8 mouse cellular contexts compared by ENCODE assay signal in genomic region chr6:32710208-32710607, GRCm38 (mm10).
A peak's percentile ranks its signal among the peaks of the same experiment; 100 is the strongest.
DNase-seq lines count a peak whose midpoint lies in the region; ATAC-seq lines count a peak whose summit lies in the region.

No protein-coding gene starts in this region.

- H3K36me3 ChIP-seq in liver, embryonic 12.5 days = no peaks in the 10 kb centered on the region
- no peaks in the 10 kb centered on the region for H3K36me3 ChIP-seq in forebrain, embryonic 14.5 days (ENCODE audit: control insufficient read depth, insufficient read depth, low read length)
- no peaks in the 10 kb centered on the region for H3K36me3 ChIP-seq in kidney, embryonic 16.5 days (ENCODE audit: insufficient read depth, low read length)
- H3K36me3 ChIP-seq in neural tube, embryonic 12.5 days = no peaks in the 10 kb centered on the region

- H3K9ac ChIP-seq in liver, embryonic 12.5 days = no peak overlapping the region
- no peak overlapping the region for H3K9ac ChIP-seq in forebrain, embryonic 14.5 days (ENCODE audit: low read length)
- no peak overlapping the region for H3K9ac ChIP-seq in kidney, embryonic 16.5 days (replicated peaks; ENCODE audit: low read length)
- no peak overlapping the region for H3K9ac ChIP-seq in neural tube, embryonic 12.5 days

- H3K27me3 ChIP-seq in liver, embryonic 12.5 days (replicated peaks) = peaks cover 16% of the 10 kb centered on the region
- H3K27me3 ChIP-seq in forebrain, embryonic 14.5 days (replicated peaks; ENCODE audit: control insufficient read depth, insufficient read depth, low read length) = no peaks in the 10 kb centered on the region
- H3K27me3 ChIP-seq in kidney, embryonic 16.5 days (ENCODE audit: insufficient read depth, low read length) = no peaks in the 10 kb centered on the region
- H3K27me3 ChIP-seq in neural tube, embryonic 12.5 days (replicated peaks) = no peaks in the 10 kb centered on the region

- no peaks in the 10 kb centered on the region for H3K9me3 ChIP-seq in liver, embryonic 12.5 days (replicated peaks)
- no peaks in the 10 kb centered on the region for H3K9me3 ChIP-seq in forebrain, embryonic 14.5 days (replicated peaks; ENCODE audit: control insufficient read depth, low read length)
- no peaks in the 10 kb centered on the region for H3K9me3 ChIP-seq in kidney, embryonic 16.5 days (ENCODE audit: low read length)
- H3K9me3 ChIP-seq in neural tube, embryonic 12.5 days = no peaks in the 10 kb centered on the region

- no peaks in the 10 kb centered on the region for H3K4me1 ChIP-seq in liver, embryonic 12.5 days
- H3K4me1 ChIP-seq in forebrain, embryonic 14.5 days (ENCODE audit: control insufficient read depth, insufficient read depth, low read length) = 0 out of 2 replicates have a peak, but pooled peaks cover 7% of the 10 kb centered on the region
- H3K4me1 ChIP-seq in kidney, embryonic 16.5 days (ENCODE audit: insufficient read depth, low read length) = no peaks in the 10 kb centered on the region
- H3K4me1 ChIP-seq in neural tube, embryonic 12.5 days = 0 out of 2 replicates have a peak, but pooled peaks cover 5% of the 10 kb centered on the region

- no peak for ATAC-seq in liver, embryonic 12.5 days
- no peak for ATAC-seq in forebrain, embryonic 14.5 days
- ATAC-seq in kidney, embryonic 16.5 days (ENCODE audit: low FRiP score, low TSS enrichment) = peak; percentile 82; the same call in 1 of the 2 replicates
- ATAC-seq in neural tube, embryonic 12.5 days (ENCODE audit: low FRiP score, low read depth) = 0 out of 2 replicates have a peak, but pooled peaks have one; percentile 41

- no peak overlapping the region for H3K27ac ChIP-seq in liver, embryonic 12.5 days
- H3K27ac ChIP-seq in forebrain, embryonic 14.5 days (ENCODE audit: low read depth, low read length) = no peak overlapping the region
- no peak overlapping the region for H3K27ac ChIP-seq in kidney, embryonic 16.5 days (ENCODE audit: low read length)
- H3K27ac ChIP-seq in neural tube, embryonic 12.5 days = no peak overlapping the region

- no peak overlapping the region for H3K4me3 ChIP-seq in liver, embryonic 12.5 days
- H3K4me3 ChIP-seq in forebrain, embryonic 14.5 days (ENCODE audit: low read depth, low read length) = no peak overlapping the region
- no peak overlapping the region for H3K4me3 ChIP-seq in kidney, embryonic 16.5 days (ENCODE audit: low read length)
- H3K4me3 ChIP-seq in neural tube, embryonic 12.5 days = no peak overlapping the region

- DNase-seq in liver = peak; percentile 36
- DNase-seq in adrenal gland, adult (ENCODE audit: inconsistent age in 2 of 2, low spot score in 1 of 2) = peak; percentile 17 to 59
- DNase-seq in forebrain, embryonic 14.5 days (ENCODE audit: low spot score) = peak; percentile 69
- DNase-seq in left cerebral cortex, adult 8-10 months (ENCODE audit: low spot score in 2 of 2) = no peak
- DNase-seq in cerebellum, adult 8-10 months = no peak

- 10% methylated on average over 10 of the region's 10 CpGs for WGBS in liver, embryonic 12.5 days (ENCODE audit: insufficient replicate concordance)
- 9% methylated on average over 10 of the region's 10 CpGs for WGBS in forebrain, embryonic 14.5 days
- WGBS in kidney, embryonic 16.5 days = 8% methylated on average over 10 of the region's 10 CpGs
- 6% methylated on average over 10 of the region's 10 CpGs for WGBS in neural tube, embryonic 12.5 days

- H3K4me2 ChIP-seq in liver, embryonic 12.5 days = no peak overlapping the region
- no peak overlapping the region for H3K4me2 ChIP-seq in forebrain, embryonic 14.5 days (ENCODE audit: low read length)
- no peak overlapping the region for H3K4me2 ChIP-seq in kidney, embryonic 16.5 days (replicated peaks; ENCODE audit: low read depth, low read length)
- no peak overlapping the region for H3K4me2 ChIP-seq in neural tube, embryonic 12.5 days (replicated peaks)

Comparison
In these comparisons a context has a peak if more than half of its experiments do, and no peak if none do; other contexts are left out.
1. DNase-seq: peak in liver (single experiment), adrenal gland, adult (2 of 2) and forebrain, embryonic 14.5 days (single experiment); none in left cerebral cortex, adult 8-10 months (0 of 2) and cerebellum, adult 8-10 months (single experiment).
2. ATAC-seq: peak in kidney, embryonic 16.5 days (single experiment) and neural tube, embryonic 12.5 days (single experiment); none in liver, embryonic 12.5 days (single experiment) and forebrain, embryonic 14.5 days (single experiment).